8 mouse cellular contexts compared by ENCODE assay signal in the genomic region with DNA sequence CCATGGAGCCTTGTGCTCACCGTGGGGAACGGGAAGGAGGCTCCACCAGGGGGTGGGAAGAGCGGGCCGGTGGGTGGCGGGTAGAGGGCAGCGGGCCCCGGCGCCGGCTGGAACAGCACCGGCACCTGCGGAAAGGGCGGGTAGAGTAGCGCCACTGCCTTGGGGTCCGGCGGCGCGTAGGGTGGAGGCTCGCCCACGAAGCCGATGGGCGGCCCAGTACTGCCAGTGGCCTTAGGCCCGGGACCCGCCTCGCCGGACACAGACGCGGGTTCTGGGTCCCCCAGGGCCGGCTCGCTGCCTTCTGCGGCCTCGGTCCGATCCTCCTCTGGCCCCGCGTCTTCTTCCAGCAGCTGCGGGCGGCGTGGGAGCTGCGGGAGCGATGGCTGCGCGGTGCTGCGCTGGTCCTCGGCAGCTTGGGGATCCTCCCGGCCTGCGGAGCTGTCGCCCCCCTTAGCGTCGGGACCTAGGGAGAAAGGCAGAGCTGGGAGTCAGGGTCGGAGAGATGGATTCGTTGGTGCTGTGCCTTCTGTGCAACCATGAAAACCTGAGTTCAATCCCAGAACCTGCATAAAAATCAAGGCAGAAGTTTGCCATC. TPM values are rescaled to one million over a fixed set of nuclear protein-coding genes. Genes with fewer than 3 reads are reported as not detected.
DNase-seq lines count a peak whose midpoint lies in the region; ATAC-seq lines count a peak whose summit lies in the region.

No protein-coding gene starts in this region.

- H3K9ac ChIP-seq in heart, embryonic 14.5 days (ENCODE audit: low read length) = peak overlapping the region; percentile 63

- H3K27me3 ChIP-seq in heart, embryonic 14.5 days (ENCODE audit: control insufficient read depth, insufficient read depth, low read length) = peaks cover 52% of the 10 kb centered on the region
- peaks cover 75% of the 10 kb centered on the region for H3K27me3 ChIP-seq in midbrain, embryonic 10.5 days (ENCODE audit: low read depth, poor library complexity, severe bottlenecking)

- intact Hi-C loops in gastrocnemius, postnatal 14 days (cut with DNase I; ENCODE audit: low total_unique reads) = no loop called here

- no peak for DNase-seq in heart, adult 8-10 months (ENCODE audit: low spot score)
- peak; percentile 39 for DNase-seq in midbrain, embryonic 10.5 days (ENCODE audit: low spot score)
- no peak for DNase-seq in urinary bladder, postnatal 14 days (ENCODE audit: low spot score)
- no peak for DNase-seq in left cerebral cortex, adult 11 months (ENCODE audit: low spot score)
- no peak for DNase-seq in gastrocnemius, postnatal 14 days

- H3K4me3 ChIP-seq in heart, embryonic 14.5 days (ENCODE audit: control insufficient read depth in 1 of 2, insufficient read depth in 1 of 2, low read depth in 1 of 2, low read length in 2 of 2) = peak overlapping the region; percentile 28 to 46
- peak overlapping the region; percentile 19 for H3K4me3 ChIP-seq in brown adipose tissue, adult 24 weeks (ENCODE audit: insufficient read depth, low read depth, low read length)
- peak overlapping the region; percentile 60 for H3K4me3 ChIP-seq in midbrain, embryonic 10.5 days

- ATAC-seq in heart, embryonic 14.5 days (ENCODE audit: insufficient number of reproducible peaks, insufficient read depth, low FRiP score, low read depth) = no peak
- ATAC-seq in granulocyte monocyte progenitor cell, adult 5-6 weeks (replicated peaks; ENCODE audit: poor library complexity, severe bottlenecking) = peak; percentile 40

- no peaks in the 10 kb centered on the region for H3K9me3 ChIP-seq in heart, embryonic 14.5 days (ENCODE audit: control insufficient read depth, low read length)
- H3K9me3 ChIP-seq in midbrain, embryonic 10.5 days (replicated peaks) = no peaks in the 10 kb centered on the region

- 3% methylated on average over 48 of the region's 50 CpGs for WGBS in heart, embryonic 14.5 days
- 4% methylated on average over 50 of the region's 50 CpGs for WGBS in midbrain, embryonic 10.5 days

- H3K27ac ChIP-seq in heart, embryonic 14.5 days (replicated peaks in 1 of 2; ENCODE audit: control insufficient read depth in 1 of 2, insufficient read depth in 1 of 2, low read depth in 2 of 2, low read length in 2 of 2) = no peak overlapping the region
- no peak overlapping the region for H3K27ac ChIP-seq in brown adipose tissue, adult 24 weeks (replicated peaks; ENCODE audit: low read depth, low read length)
- peak overlapping the region; percentile 77 for H3K27ac ChIP-seq in midbrain, embryonic 10.5 days (replicated peaks)

- H3K4me2 ChIP-seq in heart, embryonic 14.5 days (ENCODE audit: low read length) = peak overlapping the region; percentile 83

- H3K4me1 ChIP-seq in heart, embryonic 14.5 days (ENCODE audit: control insufficient read depth in 2 of 2, insufficient read depth in 2 of 2, low read length in 2 of 2) = peaks cover 0 to 7% of the 10 kb centered on the region in 2 experiments; a peak in 2 of 4 replicates
- no peaks in the 10 kb centered on the region for H3K4me1 ChIP-seq in brown adipose tissue, adult 24 weeks (ENCODE audit: control insufficient read depth, insufficient read depth, insufficient read length, low read length)
- H3K4me1 ChIP-seq in midbrain, embryonic 10.5 days = peaks cover 26% of the 10 kb centered on the region

- H3K36me3 ChIP-seq in heart, embryonic 14.5 days (ENCODE audit: control insufficient read depth, insufficient read depth, low read length) = no peaks in the 10 kb centered on the region
- no peaks in the 10 kb centered on the region for H3K36me3 ChIP-seq in midbrain, embryonic 10.5 days

RNA-seq across cellular contexts. Expression of a gene that starts 4.2 kb away (rescaled TPM):
- polyA plus RNA-seq in heart, embryonic 14.5 days (2014; fragmentation: Nextera tagmentation; extraction: Ambion mirVana) = not detected in 2 replicates
- total RNA-seq in heart, adult 8-10 months (2022) = not detected
- polyA plus RNA-seq in brown adipose tissue, adult 24 weeks (2012; ENCODE audit: insufficient read depth, insufficient read length, missing spikeins) = not detected in 2 replicates
- total RNA-seq in granulocyte monocyte progenitor cell, adult 5-6 weeks (2014; fragmentation: Nextera tagmentation) = not detected in 2 replicates
- total RNA-seq in granulocyte monocyte progenitor cell, adult 5-6 weeks (2017) = not detected in 2 replicates
- not detected in 2 replicates for polyA plus RNA-seq in midbrain, embryonic 10.5 days (2016; fragmentation: Nextera tagmentation; extraction: Ambion mirVana)
- not detected for total RNA-seq in gastrocnemius, postnatal 14 days (2021)

RNA-seq across cellular contexts. Expression of a gene that starts 11.8 kb away (rescaled TPM):
- polyA plus RNA-seq in heart, embryonic 14.5 days (2014; fragmentation: Nextera tagmentation; extraction: Ambion mirVana) = not detected in 2 replicates
- not detected for total RNA-seq in heart, adult 8-10 months (2022)
- not detected in 2 replicates for polyA plus RNA-seq in brown adipose tissue, adult 24 weeks (2012; ENCODE audit: insufficient read depth, insufficient read length, missing spikeins)
- total RNA-seq in granulocyte monocyte progenitor cell, adult 5-6 weeks (2014; fragmentation: Nextera tagmentation) = not detected in 2 replicates
- total RNA-seq in granulocyte monocyte progenitor cell, adult 5-6 weeks (2017) = not detected in 2 replicates
- polyA plus RNA-seq in midbrain, embryonic 10.5 days (2016; fragmentation: Nextera tagmentation; extraction: Ambion mirVana) = 0.56 TPM in 1 of 2 replicates, not detected in the other
- not detected for total RNA-seq in gastrocnemius, postnatal 14 days (2021)

RNA-seq across cellular contexts. Expression of a gene that starts 40.0 kb away (rescaled TPM):
- polyA plus RNA-seq in heart, embryonic 14.5 days (2014; fragmentation: Nextera tagmentation; extraction: Ambion mirVana) = 29.5 and 33.4 TPM in 2 replicates
- 10 to 100 TPM; 18.7 to 26.4 (median 20.8) TPM for total RNA-seq in heart, adult 8-10 months (2022)
- 19.0 and 24.0 TPM in 2 replicates for polyA plus RNA-seq in brown adipose tissue, adult 24 weeks (2012; ENCODE audit: insufficient read depth, insufficient read length, missing spikeins)
- 14.8 and 18.2 TPM in 2 replicates for total RNA-seq in granulocyte monocyte progenitor cell, adult 5-6 weeks (2014; fragmentation: Nextera tagmentation)
- total RNA-seq in granulocyte monocyte progenitor cell, adult 5-6 weeks (2017) = 7.2 and 7.4 TPM in 2 replicates
- 48.1 and 48.6 TPM in 2 replicates for polyA plus RNA-seq in midbrain, embryonic 10.5 days (2016; fragmentation: Nextera tagmentation; extraction: Ambion mirVana)
- total RNA-seq in gastrocnemius, postnatal 14 days (2021) = 10 to 100 TPM in 1 of 2 experiments, 1 to 10 TPM in 1; 6.7 to 10.7 TPM

RNA-seq across cellular contexts. Expression of a gene that starts 41.0 kb away (rescaled TPM):
- 21.9 and 23.3 TPM in 2 replicates for polyA plus RNA-seq in heart, embryonic 14.5 days (2014; fragmentation: Nextera tagmentation; extraction: Ambion mirVana)
- total RNA-seq in heart, adult 8-10 months (2022) = 10 to 100 TPM; 38.6 to 47.6 (median 42.0) TPM
- 11.3 and 18.0 TPM in 2 replicates for polyA plus RNA-seq in brown adipose tissue, adult 24 weeks (2012; ENCODE audit: insufficient read depth, insufficient read length, missing spikeins)
- total RNA-seq in granulocyte monocyte progenitor cell, adult 5-6 weeks (2014; fragmentation: Nextera tagmentation) = 31.4 and 39.4 TPM in 2 replicates
- 28.2 and 64.7 TPM in 2 replicates for total RNA-seq in granulocyte monocyte progenitor cell, adult 5-6 weeks (2017)
- 54.2 and 62.4 TPM in 2 replicates for polyA plus RNA-seq in midbrain, embryonic 10.5 days (2016; fragmentation: Nextera tagmentation; extraction: Ambion mirVana)
- total RNA-seq in gastrocnemius, postnatal 14 days (2021) = 10 to 100 TPM; 28.0 to 28.3 TPM

RNA-seq across cellular contexts. Expression of a gene that starts 55.1 kb away (rescaled TPM):
- polyA plus RNA-seq in heart, embryonic 14.5 days (2014; fragmentation: Nextera tagmentation; extraction: Ambion mirVana) = 7.8 and 9.5 TPM in 2 replicates
- 10 to 100 TPM; 13.4 to 18.7 (median 16.4) TPM for total RNA-seq in heart, adult 8-10 months (2022)
- polyA plus RNA-seq in brown adipose tissue, adult 24 weeks (2012; ENCODE audit: insufficient read depth, insufficient read length, missing spikeins) = 8.0 and 8.5 TPM in 2 replicates
- total RNA-seq in granulocyte monocyte progenitor cell, adult 5-6 weeks (2014; fragmentation: Nextera tagmentation) = 5.1 and 6.8 TPM in 2 replicates
- 6.3 and 6.6 TPM in 2 replicates for total RNA-seq in granulocyte monocyte progenitor cell, adult 5-6 weeks (2017)
- polyA plus RNA-seq in midbrain, embryonic 10.5 days (2016; fragmentation: Nextera tagmentation; extraction: Ambion mirVana) = 16.9 and 18.1 TPM in 2 replicates
- total RNA-seq in gastrocnemius, postnatal 14 days (2021) = 10 to 100 TPM in 1 of 2 experiments, 1 to 10 TPM in 1; 8.6 to 10.1 TPM
